Mouse (Mus musculus) spleen, adult 2 months (tissue): ENCODE measurements around the gene Vta1. TPM values are rescaled to one million over a fixed set of nuclear protein-coding genes. Genes with fewer than 3 reads are reported as not detected.

Source experiments
- DNase-seq, 2 experiments: peaks; one replicate each; pipeline versions ENCODE4 v3.0.0 to v3.0.0-alpha.2; 2012 to 2021; ENCODE audit warnings: low spot score in 2 of 2, low read depth in 1 of 2
- H3K27ac ChIP-seq: fragments of 200-500 bp; 2 replicates; pipeline ENCODE4 v1.5.1; 2012; ENCODE audit warnings: low read length, inconsistent platforms; ENCODE audit not compliant: insufficient read depth
- H3K27me3 ChIP-seq: fragments of 200-500 bp; 2 replicates; pipeline ENCODE4 v1.6.1; 2012; ENCODE audit warnings: mild to moderate bottlenecking, moderate library complexity, low read length, inconsistent platforms; ENCODE audit not compliant: control insufficient read depth, insufficient read depth
- H3K36me3 ChIP-seq: fragments of 200-500 bp; 2 replicates; pipeline ENCODE4 v1.6.1; 2012; ENCODE audit warnings: mild to moderate bottlenecking, low read length, inconsistent platforms; ENCODE audit not compliant: control insufficient read depth, insufficient read depth
- H3K4me1 ChIP-seq: fragments of 200-500 bp; 2 replicates; pipeline ENCODE4 v1.6.1; 2011; ENCODE audit warnings: inconsistent platforms; ENCODE audit not compliant: control insufficient read depth, insufficient read depth, insufficient read length
- H3K4me3 ChIP-seq: fragments of 200-500 bp; 2 replicates; pipeline ENCODE4 v1.5.1; 2011; ENCODE audit warnings: mild to moderate bottlenecking, inconsistent platforms; ENCODE audit not compliant: insufficient read depth, insufficient read length; ENCODE audit errors: extremely low read depth
- CTCF ChIP-seq: fragments of 200-500 bp; IDR thresholded peaks from 2 replicates; pipeline ENCODE4 v1.5.1; 2011; ENCODE audit warnings: mild to moderate bottlenecking, inconsistent platforms; ENCODE audit not compliant: insufficient read depth, insufficient read length, insufficient replicate concordance; ENCODE audit errors: extremely low read depth
- POLR2A ChIP-seq: fragments of 200-500 bp; IDR thresholded peaks from 2 replicates; pipeline ENCODE4 v1.6.1; 2011; ENCODE audit warnings: low read depth, low read length, inconsistent platforms
- WGBS: fragments of 180-500 bp; shearing (Covaris S2); methylation state at CpG from one replicate; pipeline ENCODE4 v1.1.7; 2018; 5-methylcytosine and 5-hydroxymethylcytosine counted together
- polyA plus RNA-seq: library from polyadenylated mRNA; depleted of rRNA; stranded (reverse); fragments of >200 nt; gene quantifications from 2 replicates; pipeline ENCODE4 v1.2.3, GENCODE M21; 2012; rRNA removed

Gene Vta1
- polyA plus RNA-seq: 61.1 and 66.1 TPM in 2 replicates

GRCm38 (mm10) chr10:14705072-14706066 lies at the start of gene Vta1, which contains the start of gene Nmbr:
Vta1 (minus strand) TSS chr10:14705560.
Nmbr (plus strand) TSS chr10:14705591.
- TF ChIP-seq POLR2A (peak; percentile 55), CTCF (peak; percentile 59; the same call in 1 of the 2 replicates)
- peak; percentile 95 to 99 for DNase-seq
- Histone ChIP-seq H3K4me1 (peaks cover 2% of the 10 kb centered on the region; the same call in 1 of the 2 replicates), H3K27me3 (no peaks in the 10 kb centered on the region), H3K4me3 (peak within 1 kb of the TSS; percentile 92), H3K27ac (peak within 1 kb of the TSS; percentile 26; the same call in 1 of the 2 replicates), H3K36me3 (no peaks in the 10 kb centered on the region)
- WGBS: under 1% methylated on average over 49 of the region's 50 CpGs

GRCm38 (mm10) chr10:14734285-14734684 lies 28.9 kb upstream of the Vta1 start:
- no peaks in the 10 kb centered on the region for H3K27me3 ChIP-seq
- no peaks in the 10 kb centered on the region for H3K36me3 ChIP-seq
- no peaks in the 10 kb centered on the region for H3K4me1 ChIP-seq
- H3K4me3 ChIP-seq: no peak overlapping the region
- TF ChIP-seq POLR2A: no peak
- no peak for TF ChIP-seq CTCF
- H3K27ac ChIP-seq: no peak overlapping the region
- WGBS: 7% methylated on average over 2 of the region's 2 CpGs
- peak in 1 of 2 experiments; percentile 1 for DNase-seq

- H3K27me3 ChIP-seq: no peaks in the 10 kb centered on the region
- 77% methylated on average over 9 of the region's 9 CpGs for WGBS
- no peak overlapping the region for H3K4me3 ChIP-seq
- H3K27ac ChIP-seq: no peak overlapping the region
- DNase-seq: no peak
- TF ChIP-seq CTCF: no peak
- no peak for TF ChIP-seq POLR2A
- no peaks in the 10 kb centered on the region for H3K36me3 ChIP-seq
- H3K4me1 ChIP-seq: no peaks in the 10 kb centered on the region
These were observed 20.3 kb upstream of the Vta1 start for GRCm38 (mm10) chr10:14725671-14726070.

GRCm38 (mm10) chr10:14718114-14718513 lies 12.8 kb upstream of the Vta1 start, which contains the start of gene Gje1:
Gje1 (minus strand) TSS chr10:14718214.
- no peak within 1 kb of the TSS for H3K27ac ChIP-seq
- DNase-seq: no peak
- H3K4me3 ChIP-seq: no peak within 1 kb of the TSS
- 76% methylated on average over 3 of the region's 3 CpGs for WGBS
- TF ChIP-seq CTCF (no peak), POLR2A (no peak)
- no peaks in the 10 kb centered on the region for H3K27me3 ChIP-seq
- H3K4me1 ChIP-seq: no peaks in the 10 kb centered on the region
- H3K36me3 ChIP-seq: no peaks in the 10 kb centered on the region

- no peak overlapping the region for H3K4me3 ChIP-seq
- 48% methylated on average over 4 of the region's 4 CpGs for WGBS
These were observed 1.4 kb downstream of the Vta1 start for GRCm38 (mm10) chr10:14703830-14704420.

GRCm38 (mm10) chr10:14703239-14703638 lies 2.1 kb downstream of the Vta1 start:
- WGBS: 98% methylated on average over 1 of the region's 1 CpGs
- Histone ChIP-seq H3K36me3 (no peaks in the 10 kb centered on the region), H3K27me3 (no peaks in the 10 kb centered on the region), H3K4me1 (peaks cover 2% of the 10 kb centered on the region; the same call in 1 of the 2 replicates), H3K27ac (no peak overlapping the region), H3K4me3 (no peak overlapping the region)
- TF ChIP-seq CTCF (no peak), POLR2A (no peak)
- no peak for DNase-seq

More at GRCm38 (mm10) chr10:14703830-14704420, 1.4 kb downstream of the Vta1 start:
- Histone ChIP-seq H3K27ac (no peak overlapping the region), H3K27me3 (no peaks in the 10 kb centered on the region), H3K36me3 (no peaks in the 10 kb centered on the region), H3K4me1 (peaks cover 2% of the 10 kb centered on the region; the same call in 1 of the 2 replicates)
- no peak for TF ChIP-seq POLR2A
- no peak for TF ChIP-seq CTCF
- no peak for DNase-seq
